Mouse (Mus musculus): Measurements from ENCODE around the gene Dach1. TPM values are rescaled to one million over a fixed set of nuclear protein-coding genes. Genes with fewer than 3 reads are reported as not detected.

The Dach1 gene
- polyA plus RNA-seq, 1 experiment from 2014 or later = 2.3 TPM

- Histone ChIP-seq H3K4me1 (no peaks in the 10 kb centered on the region), H3K27me3 (no peaks in the 10 kb centered on the region), H3K9me3 (replicated peaks) (no peaks in the 10 kb centered on the region), H3K9ac (no peak overlapping the region), H3K4me3 (replicated peaks) (no peak overlapping the region), H3K27ac (replicated peaks) (no peak overlapping the region), H3K36me3 (no peaks in the 10 kb centered on the region), H3K4me2 (replicated peaks) (no peak overlapping the region)
- no peak for ATAC-seq (ENCODE audit: insufficient number of reproducible peaks, low FRiP score, low TSS enrichment, low read depth)
- WGBS = 58% methylated on average over 2 of the region's 2 CpGs
Observed at GRCm38 (mm10) chr14:97945471-97945870, 224.1 kb downstream of the Dach1 start.

- H3K4me2 ChIP-seq (replicated peaks) = no peak overlapping the region
- no peaks in the 10 kb centered on the region for H3K27me3 ChIP-seq
- H3K4me1 ChIP-seq = no peaks in the 10 kb centered on the region
- no peaks in the 10 kb centered on the region for H3K36me3 ChIP-seq
- H3K9me3 ChIP-seq (replicated peaks) = no peaks in the 10 kb centered on the region
- H3K4me3 ChIP-seq (replicated peaks) = no peak overlapping the region
- ATAC-seq (ENCODE audit: insufficient number of reproducible peaks, low FRiP score, low TSS enrichment, low read depth) = no peak
- no peak overlapping the region for H3K27ac ChIP-seq (replicated peaks)
- no peak overlapping the region for H3K9ac ChIP-seq
- WGBS = 56% methylated on average over 9 of the region's 9 CpGs
Observed at GRCm38 (mm10) chr14:97944643-97945268, 224.8 kb downstream of the Dach1 start.

DNA sequence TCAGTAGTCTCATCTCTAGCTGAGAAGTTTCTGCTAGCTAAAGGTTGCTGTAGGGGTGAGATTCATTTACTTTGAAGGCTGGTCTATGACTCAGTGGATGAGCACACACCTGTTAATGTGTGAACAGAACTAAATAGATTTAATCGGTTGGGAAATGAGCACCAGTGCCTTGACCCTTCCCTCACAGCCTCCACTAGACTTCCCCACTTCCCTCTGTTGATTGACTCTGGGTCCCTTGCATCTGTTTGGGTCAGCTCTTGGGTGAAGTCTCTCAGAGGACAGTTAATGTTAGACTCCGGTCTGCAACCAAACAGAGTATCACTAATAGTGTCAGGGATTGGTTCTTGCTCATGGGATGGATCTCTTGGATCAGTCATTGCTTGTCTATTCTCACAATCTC, 227.2 kb downstream of the Dach1 start:
- H3K9me3 ChIP-seq (replicated peaks) = no peaks in the 10 kb centered on the region
- no peak overlapping the region for H3K4me2 ChIP-seq (replicated peaks)
- H3K4me3 ChIP-seq (replicated peaks) = no peak overlapping the region
- no peak for ATAC-seq (ENCODE audit: insufficient number of reproducible peaks, low FRiP score, low TSS enrichment, low read depth)
- H3K36me3 ChIP-seq = no peaks in the 10 kb centered on the region
- 86% methylated on average over 2 of the region's 2 CpGs for WGBS
- no peaks in the 10 kb centered on the region for H3K27me3 ChIP-seq
- no peaks in the 10 kb centered on the region for H3K4me1 ChIP-seq
- H3K9ac ChIP-seq = no peak overlapping the region
- no peak overlapping the region for H3K27ac ChIP-seq (replicated peaks)

- Histone ChIP-seq H3K36me3 (no peaks in the 10 kb centered on the region), H3K4me1 (no peaks in the 10 kb centered on the region), H3K27me3 (no peaks in the 10 kb centered on the region), H3K9ac (no peak overlapping the region), H3K4me3 (replicated peaks) (no peak overlapping the region), H3K9me3 (replicated peaks) (no peaks in the 10 kb centered on the region), H3K27ac (replicated peaks) (no peak overlapping the region), H3K4me2 (replicated peaks) (no peak overlapping the region)
- 92% methylated on average over 3 of the region's 3 CpGs for WGBS
- ATAC-seq (ENCODE audit: insufficient number of reproducible peaks, low FRiP score, low TSS enrichment, low read depth) = no peak
Observed at GRCm38 (mm10) chr14:97896622-97897021, 272.9 kb downstream of the Dach1 start.

DNA sequence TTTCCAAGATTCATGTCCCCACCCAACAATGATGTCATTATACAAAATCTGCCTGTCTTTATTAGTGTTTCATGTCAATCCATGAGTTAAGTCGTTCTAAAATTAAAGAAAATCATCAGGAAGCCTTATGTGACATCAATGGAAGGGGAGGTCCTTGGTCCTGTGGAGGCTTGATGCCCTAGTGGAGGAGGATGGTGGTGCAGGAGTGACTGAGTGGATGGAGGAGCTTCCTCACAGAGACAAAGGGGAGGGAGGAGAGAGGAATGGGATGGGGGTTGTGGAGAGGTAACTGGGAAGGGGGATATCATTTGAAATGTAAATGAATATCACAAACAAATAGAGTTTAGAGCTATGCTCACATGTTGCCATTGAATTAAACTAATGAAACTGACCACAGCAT, 287.6 kb downstream of the Dach1 start:
- H3K36me3 ChIP-seq = no peaks in the 10 kb centered on the region
- H3K9me3 ChIP-seq (replicated peaks) = no peaks in the 10 kb centered on the region
- ATAC-seq (ENCODE audit: insufficient number of reproducible peaks, low FRiP score, low TSS enrichment, low read depth) = no peak
- 41% methylated on average over 1 of the region's 1 CpGs for WGBS
- H3K27me3 ChIP-seq = no peaks in the 10 kb centered on the region
- H3K4me2 ChIP-seq (replicated peaks) = no peak overlapping the region
- H3K4me1 ChIP-seq = no peaks in the 10 kb centered on the region
- no peak overlapping the region for H3K9ac ChIP-seq
- H3K27ac ChIP-seq (replicated peaks) = no peak overlapping the region
- H3K4me3 ChIP-seq (replicated peaks) = no peak overlapping the region

DNA sequence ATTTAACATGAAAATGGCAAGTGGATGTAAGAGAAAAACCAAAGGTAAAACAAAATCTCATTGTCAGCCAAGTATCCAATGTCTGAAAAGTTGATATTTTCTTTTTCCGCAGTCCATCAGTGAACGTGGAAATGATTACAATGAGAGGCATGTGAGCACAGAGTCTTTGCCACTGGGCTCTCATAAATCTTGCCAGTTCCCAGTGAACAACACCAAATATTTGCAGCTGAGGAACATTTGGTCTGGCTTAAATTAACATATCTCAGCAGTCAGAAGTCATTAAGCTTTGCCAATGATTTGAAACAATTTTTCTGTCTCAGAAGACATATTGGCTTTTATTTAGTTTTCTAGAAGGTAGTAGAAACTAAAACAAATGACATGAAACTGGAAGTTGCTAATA, 298.6 kb downstream of the Dach1 start:
- Histone ChIP-seq H3K4me3 (replicated peaks) (no peak overlapping the region), H3K4me2 (replicated peaks) (no peak overlapping the region)
- WGBS = 38% methylated on average over 2 of the region's 2 CpGs

GRCm38 (mm10) chr14:97858384-97858783, 311.2 kb downstream of the Dach1 start:
- 58% methylated on average over 3 of the region's 3 CpGs for WGBS
- Histone ChIP-seq H3K27ac (replicated peaks) (no peak overlapping the region), H3K27me3 (no peaks in the 10 kb centered on the region), H3K4me1 (no peaks in the 10 kb centered on the region), H3K4me2 (replicated peaks) (no peak overlapping the region), H3K9ac (no peak overlapping the region), H3K36me3 (no peaks in the 10 kb centered on the region), H3K9me3 (replicated peaks) (no peaks in the 10 kb centered on the region), H3K4me3 (replicated peaks) (no peak overlapping the region)
- no peak for ATAC-seq (ENCODE audit: insufficient number of reproducible peaks, low FRiP score, low TSS enrichment, low read depth)

More for the DNA sequence above, 298.6 kb downstream of the Dach1 start:
- no peak for ATAC-seq (ENCODE audit: insufficient number of reproducible peaks, low FRiP score, low TSS enrichment, low read depth)
- H3K9ac ChIP-seq = no peak overlapping the region
- H3K4me1 ChIP-seq = no peaks in the 10 kb centered on the region
- no peaks in the 10 kb centered on the region for H3K27me3 ChIP-seq
- no peaks in the 10 kb centered on the region for H3K36me3 ChIP-seq
- H3K9me3 ChIP-seq (replicated peaks) = no peaks in the 10 kb centered on the region
- H3K27ac ChIP-seq (replicated peaks) = no peak overlapping the region

DNA sequence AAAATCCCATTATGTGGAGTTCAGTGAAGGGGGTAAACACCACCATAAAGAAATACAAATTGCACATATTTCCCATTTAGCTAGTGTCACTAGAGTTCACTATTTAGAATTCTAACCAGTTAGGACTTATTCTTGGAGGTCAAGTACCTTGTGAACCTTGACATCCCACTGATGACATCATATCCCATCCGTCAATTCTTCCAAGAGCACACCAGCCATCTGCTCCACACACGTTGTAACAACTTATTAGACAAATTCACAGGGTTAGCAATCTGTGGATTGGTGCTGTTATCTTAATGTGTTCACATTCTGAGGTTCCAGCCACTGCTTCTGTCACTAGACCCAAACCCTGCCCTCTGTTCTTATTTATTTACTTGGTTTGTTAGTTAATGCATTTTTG, 312.3 kb downstream of the Dach1 start:
- Histone ChIP-seq H3K27ac (replicated peaks) (no peak overlapping the region), H3K4me1 (no peaks in the 10 kb centered on the region), H3K9me3 (replicated peaks) (no peaks in the 10 kb centered on the region), H3K4me2 (replicated peaks) (no peak overlapping the region), H3K9ac (no peak overlapping the region), H3K36me3 (no peaks in the 10 kb centered on the region), H3K4me3 (replicated peaks) (no peak overlapping the region), H3K27me3 (no peaks in the 10 kb centered on the region)
- 51% methylated on average over 2 of the region's 2 CpGs for WGBS
- ATAC-seq (ENCODE audit: insufficient number of reproducible peaks, low FRiP score, low TSS enrichment, low read depth) = no peak

DNA sequence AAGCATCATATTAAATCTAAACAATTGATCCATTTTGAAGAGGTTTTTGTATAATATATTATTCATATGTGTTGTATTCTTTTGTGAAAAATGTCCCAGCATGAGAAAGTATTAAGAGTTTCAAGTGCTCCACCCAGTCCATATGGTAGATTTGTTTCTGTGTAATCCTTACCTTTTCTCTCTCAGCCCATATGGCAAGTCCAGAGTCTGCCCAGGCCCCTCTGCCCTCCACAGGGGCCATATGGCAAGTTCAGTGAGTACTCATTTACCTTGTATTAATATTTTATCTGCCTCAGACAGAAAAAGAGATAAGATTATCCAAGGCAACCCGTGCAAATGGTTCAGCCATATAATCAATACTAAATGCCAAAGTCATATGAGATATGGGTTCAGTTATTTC, 314.2 kb downstream of the Dach1 start:
- no peaks in the 10 kb centered on the region for H3K27me3 ChIP-seq
- H3K27ac ChIP-seq (replicated peaks) = no peak overlapping the region
- no peaks in the 10 kb centered on the region for H3K9me3 ChIP-seq (replicated peaks)
- no peaks in the 10 kb centered on the region for H3K36me3 ChIP-seq
- no peak overlapping the region for H3K9ac ChIP-seq
- no peak overlapping the region for H3K4me3 ChIP-seq (replicated peaks)
- WGBS = 91% methylated on average over 1 of the region's 1 CpGs
- H3K4me2 ChIP-seq (replicated peaks) = no peak overlapping the region
- no peak for ATAC-seq (ENCODE audit: insufficient number of reproducible peaks, low FRiP score, low TSS enrichment, low read depth)
- H3K4me1 ChIP-seq = no peaks in the 10 kb centered on the region

DNA sequence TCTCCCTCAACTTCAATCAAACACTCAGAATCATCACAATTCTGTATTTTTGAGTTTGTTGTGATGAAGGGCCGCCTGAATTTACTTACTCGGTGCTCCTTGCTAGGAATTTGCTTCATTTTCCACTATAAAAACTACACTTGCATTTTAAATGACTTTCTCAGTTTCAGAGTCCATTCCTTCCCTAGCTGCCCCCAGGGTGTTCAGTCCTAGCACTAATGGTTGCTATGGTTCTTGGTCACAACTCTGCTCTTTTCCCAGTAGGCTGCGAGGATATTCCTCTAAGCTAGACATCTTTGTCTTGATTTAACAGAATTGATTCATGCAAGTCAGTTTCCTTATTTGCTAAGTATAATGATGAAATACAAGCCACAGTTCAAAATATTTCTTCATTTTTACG, 319.1 kb downstream of the Dach1 start:
- Histone ChIP-seq H3K4me2 (replicated peaks) (no peak overlapping the region), H3K4me3 (replicated peaks) (no peak overlapping the region), H3K27ac (replicated peaks) (no peak overlapping the region), H3K9ac (no peak overlapping the region), H3K36me3 (no peaks in the 10 kb centered on the region), H3K4me1 (no peaks in the 10 kb centered on the region), H3K27me3 (no peaks in the 10 kb centered on the region), H3K9me3 (replicated peaks) (no peaks in the 10 kb centered on the region)
- WGBS = 59% methylated on average over 4 of the region's 4 CpGs
- no peak for ATAC-seq (ENCODE audit: insufficient number of reproducible peaks, low FRiP score, low TSS enrichment, low read depth)

- Histone ChIP-seq H3K27me3 (no peaks in the 10 kb centered on the region), H3K27ac (replicated peaks) (no peak overlapping the region), H3K36me3 (no peaks in the 10 kb centered on the region), H3K4me2 (replicated peaks) (no peak overlapping the region), H3K4me1 (no peaks in the 10 kb centered on the region), H3K9ac (no peak overlapping the region), H3K4me3 (replicated peaks) (no peak overlapping the region), H3K9me3 (replicated peaks) (no peaks in the 10 kb centered on the region)
- WGBS = 46% methylated on average over 1 of the region's 1 CpGs
- no peak for ATAC-seq (ENCODE audit: insufficient number of reproducible peaks, low FRiP score, low TSS enrichment, low read depth)
Observed at GRCm38 (mm10) chr14:97847641-97848040, 321.9 kb downstream of the Dach1 start.

GRCm38 (mm10) chr14:97839275-97839674, 330.3 kb downstream of the Dach1 start:
- no peaks in the 10 kb centered on the region for H3K36me3 ChIP-seq
- no peak overlapping the region for H3K9ac ChIP-seq
- no peaks in the 10 kb centered on the region for H3K4me1 ChIP-seq
- ATAC-seq (ENCODE audit: insufficient number of reproducible peaks, low FRiP score, low TSS enrichment, low read depth) = no peak
- H3K4me3 ChIP-seq (replicated peaks) = no peak overlapping the region
- no peak overlapping the region for H3K4me2 ChIP-seq (replicated peaks)
- no peaks in the 10 kb centered on the region for H3K9me3 ChIP-seq (replicated peaks)
- no peak overlapping the region for H3K27ac ChIP-seq (replicated peaks)
- H3K27me3 ChIP-seq = no peaks in the 10 kb centered on the region
- WGBS = 73% methylated on average over 5 of the region's 5 CpGs

Data from embryonic facial prominence, embryonic 15.5 days (tissue).